Mouse (Mus musculus) small intestine, adult 2 months (tissue): ENCODE data around the gene Tigit. TPM values are rescaled to one million over a fixed set of nuclear protein-coding genes. Genes with fewer than 3 reads are reported as not detected.

Experiments used
- H3K27ac ChIP-seq: fragments of 200-500 bp; 2 replicates; pipeline ENCODE4 v1.5.1; 2012; ENCODE audit warnings: low read depth, low read length, control low read depth, inconsistent platforms; ENCODE audit not compliant: insufficient read depth
- H3K27me3 ChIP-seq: fragments of 200-500 bp; 2 replicates; pipeline ENCODE4 v1.6.1; 2012; ENCODE audit warnings: mild to moderate bottlenecking, moderate library complexity, low read length, inconsistent platforms; ENCODE audit not compliant: control insufficient read depth, insufficient read depth
- H3K36me3 ChIP-seq: fragments of 200-500 bp; 2 replicates; pipeline ENCODE4 v1.6.1; 2012; ENCODE audit warnings: mild to moderate bottlenecking, low read length, control low read depth, inconsistent platforms; ENCODE audit not compliant: control insufficient read depth, insufficient read depth
- H3K4me1 ChIP-seq: fragments of 200-500 bp; 2 replicates; pipeline ENCODE4 v1.6.1; 2012; ENCODE audit warnings: low read length, inconsistent platforms, mixed read lengths; ENCODE audit not compliant: control insufficient read depth, insufficient read depth, insufficient read length
- H3K4me3 ChIP-seq: fragments of 200-500 bp; 2 replicates; pipeline ENCODE4 v1.5.1; 2012; ENCODE audit warnings: low read depth, mild to moderate bottlenecking, control low read depth, inconsistent platforms, low read length, moderate library complexity
- CTCF ChIP-seq: fragments of 200-500 bp; IDR thresholded peaks from 2 replicates; pipeline ENCODE4 v1.5.1; 2012; ENCODE audit warnings: low read depth, mild to moderate bottlenecking, control low read depth, inconsistent platforms, low read length, moderate library complexity, mixed read lengths; ENCODE audit not compliant: insufficient replicate concordance, insufficient read length; ENCODE audit errors: extremely low read depth
- POLR2A ChIP-seq: fragments of 200-500 bp; IDR thresholded peaks from 2 replicates; pipeline ENCODE4 v1.6.1; 2012; ENCODE audit warnings: low read depth, mild to moderate bottlenecking, control low read depth, inconsistent platforms, low read length, moderate library complexity
- WGBS: fragments of 180-500 bp; shearing (Covaris S2); methylation state at CpG from one replicate; pipeline ENCODE4 v1.1.7; 2018; 5-methylcytosine and 5-hydroxymethylcytosine counted together
- polyA plus RNA-seq: library from polyadenylated mRNA; depleted of rRNA; stranded (reverse); fragments of >200 nt; gene quantifications from 2 replicates; pipeline ENCODE4 v1.2.3, GENCODE M21; 2012

The Tigit gene
- polyA plus RNA-seq, 1 experiment, result 8.6 TPM

- no peak for TF ChIP-seq POLR2A
- no peak for TF ChIP-seq CTCF
- H3K27ac ChIP-seq, result no peak overlapping the region
- H3K27me3 ChIP-seq, result no peaks in the 10 kb centered on the region
- 70% methylated on average over 6 of the region's 6 CpGs for WGBS
- H3K4me1 ChIP-seq, result no peaks in the 10 kb centered on the region
- H3K4me3 ChIP-seq, result no peak overlapping the region
- peaks cover 3% of the 10 kb centered on the region; the same call in 1 of the 2 replicates for H3K36me3 ChIP-seq
Measured at GRCm38 (mm10) chr16:43619277-43619676, 44.7 kb downstream of the Tigit start.

GRCm38 (mm10) chr16:43618286-43618685 is 45.7 kb downstream of the Tigit start:
- peaks cover 3% of the 10 kb centered on the region; the same call in 1 of the 2 replicates for H3K36me3 ChIP-seq
- 92% methylated on average over 23 of the region's 23 CpGs for WGBS

GRCm38 (mm10) chr16:43617346-43617745 is 46.6 kb downstream of the Tigit start:
- H3K4me3 ChIP-seq, result no peak overlapping the region
- no peaks in the 10 kb centered on the region for H3K27me3 ChIP-seq
- no peak overlapping the region for H3K27ac ChIP-seq
- H3K4me1 ChIP-seq, result no peaks in the 10 kb centered on the region
- H3K36me3 ChIP-seq, result peaks cover 3% of the 10 kb centered on the region; the same call in 1 of the 2 replicates
- TF ChIP-seq POLR2A (no peak), CTCF (no peak)
- WGBS, result 95% methylated on average over 6 of the region's 6 CpGs

More at GRCm38 (mm10) chr16:43618286-43618685, 45.7 kb downstream of the Tigit start:
- Histone ChIP-seq H3K4me3 (no peak overlapping the region), H3K4me1 (no peaks in the 10 kb centered on the region), H3K27ac (no peak overlapping the region), H3K27me3 (no peaks in the 10 kb centered on the region)
- no peak for TF ChIP-seq POLR2A

GRCm38 (mm10) chr16:43616348-43616747 is 47.6 kb downstream of the Tigit start:
- WGBS, result 77% methylated on average over 4 of the region's 4 CpGs
- Histone ChIP-seq H3K4me3 (no peak overlapping the region), H3K27me3 (no peaks in the 10 kb centered on the region), H3K36me3 (peaks cover 3% of the 10 kb centered on the region; the same call in 1 of the 2 replicates), H3K4me1 (no peaks in the 10 kb centered on the region), H3K27ac (no peak overlapping the region)
- TF ChIP-seq CTCF, result no peak
- no peak for TF ChIP-seq POLR2A

GRCm38 (mm10) chr16:43610375-43610774 is 53.6 kb downstream of the Tigit start:
- Histone ChIP-seq H3K27ac (no peak overlapping the region), H3K27me3 (no peaks in the 10 kb centered on the region), H3K4me3 (no peak overlapping the region), H3K4me1 (no peaks in the 10 kb centered on the region), H3K36me3 (peaks cover 7% of the 10 kb centered on the region)
- 91% methylated on average over 10 of the region's 10 CpGs for WGBS
- TF ChIP-seq POLR2A (no peak), CTCF (no peak)

- no peak overlapping the region for H3K4me3 ChIP-seq
- H3K27me3 ChIP-seq, result no peaks in the 10 kb centered on the region
- TF ChIP-seq POLR2A (no peak), CTCF (no peak)
- H3K36me3 ChIP-seq, result peaks cover 7% of the 10 kb centered on the region
- no peaks in the 10 kb centered on the region for H3K4me1 ChIP-seq
- no peak overlapping the region for H3K27ac ChIP-seq
Measured at GRCm38 (mm10) chr16:43608066-43608465, 55.9 kb downstream of the Tigit start.

GRCm38 (mm10) chr16:43607086-43607485 is 56.9 kb downstream of the Tigit start:
- Histone ChIP-seq H3K36me3 (peaks cover 7% of the 10 kb centered on the region), H3K27ac (no peak overlapping the region), H3K4me1 (no peaks in the 10 kb centered on the region), H3K27me3 (no peaks in the 10 kb centered on the region), H3K4me3 (no peak overlapping the region)
- TF ChIP-seq POLR2A (no peak), CTCF (no peak)

- H3K4me1 ChIP-seq, result no peaks in the 10 kb centered on the region
- no peak overlapping the region for H3K27ac ChIP-seq
- whole genome bisulfite sequencing, result 74% methylated on average over 4 of the region's 4 CpGs
- H3K27me3 ChIP-seq, result no peaks in the 10 kb centered on the region
- no peak overlapping the region for H3K4me3 ChIP-seq
- H3K36me3 ChIP-seq, result no peaks in the 10 kb centered on the region
- TF ChIP-seq CTCF (no peak), POLR2A (no peak)
Measured at GRCm38 (mm10) chr16:43604399-43605013, 59.4 kb downstream of the Tigit start.
